21 mouse cellular contexts compared by ENCODE assay signal in the genomic region with DNA sequence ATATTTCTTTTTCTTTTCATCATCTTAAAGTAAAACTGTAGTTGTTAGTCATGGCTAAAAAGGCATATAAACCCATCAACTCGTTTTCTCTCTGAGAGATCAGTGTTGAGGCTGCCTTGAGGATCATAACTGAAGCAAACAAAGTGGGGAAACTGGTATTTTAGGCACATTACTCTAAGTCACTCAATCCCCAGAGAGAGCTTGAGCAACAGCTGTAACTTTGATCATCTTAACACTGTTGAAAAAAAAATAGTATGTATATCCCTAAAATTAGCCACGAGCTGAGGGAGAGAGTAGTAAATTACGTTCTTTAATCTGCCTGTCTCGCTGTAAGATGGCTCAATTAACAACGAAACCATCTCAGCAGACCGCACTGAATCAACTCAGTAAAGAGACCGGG.
A peak's percentile ranks its signal among the peaks of the same experiment; 100 is the strongest.
DNase-seq lines count a peak whose midpoint lies in the region; ATAC-seq lines count a peak whose summit lies in the region.
"Had no signal": no experiment of that assay in that cellular context is flagged by ENCODE, and none has a peak within 500 bp of the region (broad histone marks: within the 10 kb centered on the region; RNA-seq: fewer than 3 reads in every experiment).

No protein-coding gene starts in this region.

- no peak overlapping the region for H3K27ac ChIP-seq in embryonic facial prominence, embryonic 11.5 days (replicated peaks; ENCODE audit: low read depth, low read length)
- no peak overlapping the region for H3K27ac ChIP-seq in embryonic facial prominence, embryonic 10.5 days (replicated peaks)
- no peak overlapping the region for H3K27ac ChIP-seq in lung, embryonic 16.5 days (ENCODE audit: low read length)
- no peak overlapping the region for H3K27ac ChIP-seq in neural tube, embryonic 12.5 days
- no peak overlapping the region for H3K27ac ChIP-seq in hindbrain, embryonic 16.5 days (ENCODE audit: low read depth, low read length)
- H3K27ac ChIP-seq: gastrocnemius, adult 2 months; hindbrain, embryonic 12.5 days; layer of hippocampus, adult 2 months; left cerebral cortex, adult 2 months had no signal

- H3K36me3 ChIP-seq in embryonic facial prominence, embryonic 11.5 days (replicated peaks; ENCODE audit: control insufficient read depth, insufficient read depth, low read depth, low read length): no peaks in the 10 kb centered on the region
- H3K36me3 ChIP-seq in embryonic facial prominence, embryonic 10.5 days (replicated peaks): no peaks in the 10 kb centered on the region
- H3K36me3 ChIP-seq in lung, embryonic 16.5 days (ENCODE audit: control insufficient read depth, insufficient read depth, low read length): no peaks in the 10 kb centered on the region
- H3K36me3 ChIP-seq in neural tube, embryonic 12.5 days: no peaks in the 10 kb centered on the region
- no peaks in the 10 kb centered on the region for H3K36me3 ChIP-seq in hindbrain, embryonic 16.5 days (ENCODE audit: control insufficient read depth, insufficient read depth, low read length)
- H3K36me3 ChIP-seq: hindbrain, embryonic 12.5 days had no signal

- no peaks in the 10 kb centered on the region for H3K27me3 ChIP-seq in embryonic facial prominence, embryonic 11.5 days (ENCODE audit: control insufficient read depth, insufficient read depth, low read length)
- H3K27me3 ChIP-seq in embryonic facial prominence, embryonic 10.5 days (replicated peaks; ENCODE audit: low read depth, poor library complexity, severe bottlenecking): peaks cover 34% of the 10 kb centered on the region
- no peaks in the 10 kb centered on the region for H3K27me3 ChIP-seq in lung, embryonic 16.5 days (ENCODE audit: control insufficient read depth, insufficient read depth, low read depth, low read length)
- no peaks in the 10 kb centered on the region for H3K27me3 ChIP-seq in neural tube, embryonic 12.5 days (replicated peaks)
- no peaks in the 10 kb centered on the region for H3K27me3 ChIP-seq in hindbrain, embryonic 16.5 days (replicated peaks; ENCODE audit: control insufficient read depth, insufficient read depth, low read length)
- H3K27me3 ChIP-seq: hindbrain, embryonic 12.5 days had no signal

- ATAC-seq in embryonic facial prominence, embryonic 11.5 days (replicated peaks; ENCODE audit: insufficient number of reproducible peaks, low FRiP score, low TSS enrichment, low read depth): no peak
- ATAC-seq in lung, embryonic 16.5 days (ENCODE audit: low read depth): peak; percentile 34; the same call in 1 of the 2 replicates
- no peak for ATAC-seq in neural tube, embryonic 12.5 days (ENCODE audit: low FRiP score, low read depth)
- no peak for ATAC-seq in hindbrain, embryonic 16.5 days

- no peak overlapping the region for H3K9ac ChIP-seq in embryonic facial prominence, embryonic 11.5 days (replicated peaks; ENCODE audit: low read length)
- H3K9ac ChIP-seq in lung, embryonic 16.5 days (ENCODE audit: low read length): no peak overlapping the region
- H3K9ac ChIP-seq in neural tube, embryonic 12.5 days: no peak overlapping the region
- no peak overlapping the region for H3K9ac ChIP-seq in hindbrain, embryonic 16.5 days (ENCODE audit: low read depth, low read length)
- H3K9ac ChIP-seq: forebrain, postnatal 0 days had no signal

- H3K9me3 ChIP-seq in embryonic facial prominence, embryonic 11.5 days (replicated peaks; ENCODE audit: control insufficient read depth, low read length): no peaks in the 10 kb centered on the region
- H3K9me3 ChIP-seq in embryonic facial prominence, embryonic 10.5 days: no peaks in the 10 kb centered on the region
- no peaks in the 10 kb centered on the region for H3K9me3 ChIP-seq in lung, embryonic 16.5 days (ENCODE audit: control insufficient read depth, low read length)
- no peaks in the 10 kb centered on the region for H3K9me3 ChIP-seq in neural tube, embryonic 12.5 days
- no peaks in the 10 kb centered on the region for H3K9me3 ChIP-seq in hindbrain, embryonic 16.5 days (ENCODE audit: control insufficient read depth, low read length)
- H3K9me3 ChIP-seq: hindbrain, embryonic 12.5 days; megakaryocyte, embryonic 14.5 days had no signal

- DNase-seq in embryonic facial prominence, embryonic 11.5 days (ENCODE audit: low spot score): peak; percentile 23
- no peak for DNase-seq in embryonic facial prominence, embryonic 10.5 days (ENCODE audit: low spot score)
- no peak for DNase-seq in lung, postnatal 36 days
- DNase-seq in embryo, embryonic 10.5 days (ENCODE audit: low spot score): peak; percentile 53
- no peak for DNase-seq in heart, adult 18-20 months
- DNase-seq: cerebellum, postnatal 14 days; forebrain, postnatal 0 days; gastrocnemius, adult 2 months; heart, adult 11 months; kidney, adult 2 months; liver; lung, adult 18-20 months; right cerebral cortex, postnatal 4 days; thymus, adult 18-20 months had no signal

- no peak overlapping the region for H3K4me2 ChIP-seq in embryonic facial prominence, embryonic 11.5 days (ENCODE audit: low read depth, low read length)
- no peak overlapping the region for H3K4me2 ChIP-seq in lung, embryonic 16.5 days (ENCODE audit: low read depth, low read length)
- peak overlapping the region; percentile 45; the same call in 1 of the 2 replicates for H3K4me2 ChIP-seq in neural tube, embryonic 12.5 days (replicated peaks)
- H3K4me2 ChIP-seq in hindbrain, embryonic 16.5 days (ENCODE audit: low read length): no peak overlapping the region; the same call in 1 of the 2 replicates

- 30% methylated on average over 7 of the region's 7 CpGs for WGBS in embryonic facial prominence, embryonic 11.5 days
- WGBS in embryonic facial prominence, embryonic 10.5 days: 31% methylated on average over 7 of the region's 7 CpGs
- 29% methylated on average over 7 of the region's 7 CpGs for WGBS in lung, embryonic 16.5 days
- WGBS in neural tube, embryonic 12.5 days: 9% methylated on average over 7 of the region's 7 CpGs
- 21% methylated on average over 7 of the region's 7 CpGs for WGBS in hindbrain, embryonic 16.5 days

- H3K4me1 ChIP-seq in embryonic facial prominence, embryonic 11.5 days (ENCODE audit: control insufficient read depth, insufficient read depth, low read length): peaks cover 2% of the 10 kb centered on the region; the same call in 1 of the 2 replicates
- H3K4me1 ChIP-seq in embryonic facial prominence, embryonic 10.5 days: peaks cover 12% of the 10 kb centered on the region; the same call in 1 of the 2 replicates
- peaks cover 6% of the 10 kb centered on the region for H3K4me1 ChIP-seq in lung, embryonic 16.5 days (replicated peaks; ENCODE audit: control insufficient read depth, insufficient read depth, low read length)
- H3K4me1 ChIP-seq in neural tube, embryonic 12.5 days: peaks cover 4% of the 10 kb centered on the region
- H3K4me1 ChIP-seq in hindbrain, embryonic 16.5 days (ENCODE audit: control insufficient read depth, insufficient read depth, low read depth, low read length): peaks cover 2% of the 10 kb centered on the region; the same call in 1 of the 2 replicates
- H3K4me1 ChIP-seq: megakaryocyte, embryonic 14.5 days had no signal

- H3K4me3 ChIP-seq in embryonic facial prominence, embryonic 11.5 days (ENCODE audit: low read depth, low read length): no peak overlapping the region
- no peak overlapping the region for H3K4me3 ChIP-seq in embryonic facial prominence, embryonic 10.5 days
- H3K4me3 ChIP-seq in lung, embryonic 16.5 days (ENCODE audit: low read length): no peak overlapping the region
- no peak overlapping the region for H3K4me3 ChIP-seq in neural tube, embryonic 12.5 days
- no peak overlapping the region for H3K4me3 ChIP-seq in hindbrain, embryonic 16.5 days (ENCODE audit: low read length)
- H3K4me3 ChIP-seq: gastrocnemius, adult 2 months; hindbrain, embryonic 12.5 days; layer of hippocampus, adult 2 months; left cerebral cortex, adult 2 months; megakaryocyte, embryonic 14.5 days had no signal

Comparison
In these comparisons a context has a peak if more than half of its experiments do, and no peak if none do; other contexts are left out.
1. DNase-seq: peak in embryonic facial prominence, embryonic 11.5 days (single experiment) and embryo, embryonic 10.5 days (single experiment); none in embryonic facial prominence, embryonic 10.5 days (single experiment), lung, postnatal 36 days (single experiment) and heart, adult 18-20 months (0 of 2).